Mouse (Mus musculus): Measurements from ENCODE around the gene Tcf20.

DNA sequence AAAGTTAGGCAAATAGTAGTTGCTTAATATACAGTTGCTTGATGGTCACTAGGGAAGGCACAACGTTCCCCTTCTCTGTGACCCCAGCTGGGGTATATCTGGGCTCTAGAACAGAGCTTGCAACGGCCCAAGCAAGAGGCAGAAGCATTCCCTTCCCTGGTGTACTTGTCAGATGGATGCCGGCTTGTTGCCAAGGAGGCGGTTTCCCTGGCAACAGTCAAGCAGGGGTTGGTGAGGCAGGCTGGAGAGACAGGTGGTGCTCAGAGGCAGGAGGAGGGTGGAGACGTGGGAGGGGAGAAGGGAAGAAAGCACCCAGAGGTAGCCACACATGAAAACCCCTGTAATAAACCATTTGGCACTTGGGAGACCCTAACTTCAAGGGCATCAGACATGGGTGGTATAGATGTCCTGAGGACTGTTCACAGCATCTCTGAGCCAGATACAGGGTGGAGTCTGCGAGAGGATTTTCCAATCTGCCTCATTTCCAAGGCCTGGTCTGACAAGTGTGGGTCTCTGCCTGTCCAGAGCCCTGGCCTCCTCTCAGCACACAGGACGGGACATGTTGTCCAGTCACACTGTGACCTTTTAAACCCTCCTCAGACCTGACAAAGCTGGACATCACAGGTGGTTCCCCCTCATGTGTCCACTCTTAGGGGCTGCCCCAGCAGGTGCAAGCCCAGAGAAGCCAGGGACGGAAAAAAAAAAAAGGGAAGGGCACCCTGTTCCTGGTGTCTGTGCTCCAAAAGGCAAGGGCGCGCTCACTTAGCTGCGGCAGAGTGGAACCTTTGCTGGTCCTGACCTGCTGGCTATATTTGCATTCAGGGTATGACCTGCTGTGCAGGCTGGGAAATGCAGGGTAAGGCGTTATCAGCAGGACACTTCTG, 15.2 kb upstream of the Tcf20 start:
- no peak for TF ChIP-seq CTCF (IDR thresholded peaks at IDR 0.05; ENCODE audit: extremely low read depth, insufficient read depth, low read length)
- no peak for TF ChIP-seq POLR2A (IDR thresholded peaks at IDR 0.05; ENCODE audit: extremely low read depth, insufficient read depth, low read length)
